Mouse (Mus musculus) hindbrain, embryonic 16.5 days (tissue): ENCODE measurements around the gene Phf19. TPM values are rescaled to one million over a fixed set of nuclear protein-coding genes. Genes with fewer than 3 reads are reported as not detected.

ENCODE experiments used
- ATAC-seq: fragments of 200-750 bp; cut with Nextera tagmentation; 2 replicates; pipeline ENCODE4 v1.8.0; 2017; ENCODE audit warnings: moderate TSS enrichment, moderate library complexity
- H3K27ac ChIP-seq: fragments of 300-500 bp; sonication (generic); 2 replicates; pipeline ENCODE4 v1.5.1; 2014; ENCODE audit warnings: low read depth, mild to moderate bottlenecking, control low read depth, low read length, moderate library complexity
- H3K27me3 ChIP-seq: fragments of 300-500 bp; sonication (generic); replicated peaks from 2 replicates; pipeline ENCODE4 v1.6.1; 2014; ENCODE audit warnings: low read length; ENCODE audit not compliant: control insufficient read depth, insufficient read depth
- H3K36me3 ChIP-seq: fragments of 300-500 bp; sonication (generic); 2 replicates; pipeline ENCODE4 v1.6.1; 2014; ENCODE audit warnings: mild to moderate bottlenecking, low read length, moderate library complexity, mixed read lengths; ENCODE audit not compliant: control insufficient read depth, insufficient read depth
- H3K4me1 ChIP-seq: fragments of 300-500 bp; sonication (generic); 2 replicates; pipeline ENCODE4 v1.6.1; 2014; ENCODE audit warnings: low read depth, low read length; ENCODE audit not compliant: control insufficient read depth, insufficient read depth
- H3K4me2 ChIP-seq: fragments of 300-500 bp; sonication (generic); 2 replicates; pipeline ENCODE4 v1.6.1; 2014; ENCODE audit warnings: mild to moderate bottlenecking, low read length, control low read depth, moderate library complexity
- H3K4me3 ChIP-seq: fragments of 300-500 bp; sonication (generic); 2 replicates; pipeline ENCODE4 v1.5.1; 2014; ENCODE audit warnings: mild to moderate bottlenecking, low read length, control low read depth, moderate library complexity
- H3K9ac ChIP-seq: fragments of 300-500 bp; sonication (generic); 2 replicates; pipeline ENCODE4 v1.6.1; 2014; ENCODE audit warnings: low read depth, mild to moderate bottlenecking, control low read depth, low read length, moderate library complexity
- H3K9me3 ChIP-seq: fragments of 300-500 bp; sonication (generic); 2 replicates; pipeline ENCODE4 v1.6.1; 2014; ENCODE audit warnings: mild to moderate bottlenecking, low read length, moderate library complexity; ENCODE audit not compliant: control insufficient read depth
- WGBS: fragments of 180-500 bp; shearing (Covaris S2); extraction: QIAGEN DNeasy Blood & Tissue Kit; methylation state at CpG from one replicate; pipeline ENCODE4 v1.1.7; 2014; 5-methylcytosine and 5-hydroxymethylcytosine counted together
- polyA plus RNA-seq: library from polyadenylated mRNA; unstranded; fragments of >200 nt; fragmentation: Nextera tagmentation; extraction: Ambion mirVana; gene quantifications from 2 replicates; pipeline ENCODE4 v1.2.1, GENCODE M21; 2015

Gene Phf19
- polyA plus RNA-seq, 1 experiment from 2014 or later = 2.2 TPM

DNA sequence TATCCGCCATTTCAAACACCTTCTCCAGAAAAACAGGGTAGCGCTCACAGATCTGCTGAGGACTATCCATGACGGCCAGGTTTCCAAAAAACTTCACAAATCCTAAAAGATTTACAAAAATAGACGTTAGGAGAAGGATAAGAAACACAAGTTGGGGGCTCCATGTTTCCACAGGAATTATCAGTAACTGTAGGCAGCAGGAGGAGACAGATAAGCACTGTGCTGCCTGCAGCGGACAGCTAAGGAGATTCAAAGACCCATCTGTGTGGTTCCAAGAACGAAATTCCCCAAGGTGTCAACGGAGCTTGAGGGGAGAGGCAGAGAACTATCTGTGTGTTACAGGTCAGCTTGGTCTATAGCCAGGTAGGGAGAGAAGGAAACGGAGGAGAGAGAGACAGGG, 56.1 kb downstream of the Phf19 start:
- Histone ChIP-seq H3K4me3 (no peak overlapping the region), H3K36me3 (peaks cover 51% of the 10 kb centered on the region), H3K27ac (no peak overlapping the region), H3K4me2 (no peak overlapping the region), H3K9me3 (no peaks in the 10 kb centered on the region), H3K9ac (no peak overlapping the region), H3K4me1 (no peaks in the 10 kb centered on the region), H3K27me3 (no peaks in the 10 kb centered on the region)
- no peak for ATAC-seq
- 94% methylated on average over 8 of the region's 8 CpGs for WGBS

DNA sequence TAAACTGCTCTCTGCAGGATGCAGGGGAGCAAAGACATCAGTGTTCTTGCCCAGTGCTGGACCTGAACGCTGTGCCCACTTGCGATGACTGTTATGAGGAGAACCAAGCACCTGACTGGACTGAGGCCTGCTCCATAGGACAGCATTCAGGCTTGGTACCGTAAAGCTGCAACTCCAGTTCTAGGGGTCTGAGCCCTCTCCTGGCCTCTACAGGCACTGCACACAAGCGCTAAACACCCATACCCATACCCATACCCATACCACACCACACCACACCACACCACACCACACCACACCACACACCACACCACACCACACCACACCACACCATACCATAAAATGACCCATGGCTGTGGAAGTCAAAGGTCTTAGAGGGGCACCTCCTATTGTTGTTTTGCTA, 58.6 kb downstream of the Phf19 start:
- ATAC-seq = no peak
- Histone ChIP-seq H3K4me1 (no peaks in the 10 kb centered on the region), H3K36me3 (peaks cover 58% of the 10 kb centered on the region), H3K27ac (no peak overlapping the region), H3K27me3 (no peaks in the 10 kb centered on the region), H3K9ac (no peak overlapping the region), H3K9me3 (no peaks in the 10 kb centered on the region), H3K4me3 (no peak overlapping the region), H3K4me2 (no peak overlapping the region)
- 94% methylated on average over 4 of the region's 4 CpGs for WGBS

DNA sequence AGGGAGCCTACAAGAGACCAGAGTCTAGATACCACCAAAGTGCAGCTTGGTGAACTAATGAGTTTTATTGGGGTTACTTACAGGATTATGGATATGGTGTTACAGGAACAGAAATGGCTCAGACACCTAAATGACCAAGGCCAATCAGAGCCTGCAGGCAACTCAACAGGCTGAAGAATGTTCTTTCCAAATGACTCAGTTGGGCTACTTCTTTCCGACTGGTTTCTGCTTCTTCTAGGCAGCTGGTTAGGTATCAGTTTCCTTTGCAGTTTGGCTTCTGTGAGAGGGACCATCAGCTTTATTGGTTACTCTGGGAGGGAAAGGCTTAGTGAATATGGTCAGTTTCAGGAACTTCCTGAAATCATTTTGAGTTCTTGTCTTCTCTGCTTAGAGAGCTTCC, 66.1 kb downstream of the Phf19 start:
- H3K4me2 ChIP-seq = no peak overlapping the region
- ATAC-seq = no peak
- no peaks in the 10 kb centered on the region for H3K9me3 ChIP-seq
- no peak overlapping the region for H3K4me3 ChIP-seq
- H3K9ac ChIP-seq = no peak overlapping the region
- no peaks in the 10 kb centered on the region for H3K27me3 ChIP-seq
- 88% methylated on average over 1 of the region's 1 CpGs for WGBS
- peaks cover 15% of the 10 kb centered on the region for H3K36me3 ChIP-seq
- no peak overlapping the region for H3K27ac ChIP-seq
- no peaks in the 10 kb centered on the region for H3K4me1 ChIP-seq

Other genes starting within 250 kb of the Phf19 start
- gene Gapvd1, start 158.8 kb downstream of the Phf19 start, polyA plus RNA-seq = 103 and 108 TPM in 2 replicates
- 442 and 458 TPM in 2 replicates for gene Hspa5, start 142.1 kb downstream of the Phf19 start, polyA plus RNA-seq
- gene Rabepk, start 114.1 kb downstream of the Phf19 start, polyA plus RNA-seq = 28.7 and 29.7 TPM in 2 replicates
- gene Fbxw2, start 87.7 kb downstream of the Phf19 start, polyA plus RNA-seq = 95.2 and 106 TPM in 2 replicates
- not detected in 2 replicates for gene Gm34653, start 81.0 kb downstream of the Phf19 start, polyA plus RNA-seq
- gene Cutal, start 39.6 kb downstream of the Phf19 start, polyA plus RNA-seq = 0.16 and 0.35 TPM in 2 replicates
- gene Psmd5, start 39.1 kb downstream of the Phf19 start, polyA plus RNA-seq = 96.8 and 105 TPM in 2 replicates
- 2.5 and 4.0 TPM in 2 replicates for gene Traf1, start 47.7 kb upstream of the Phf19 start, polyA plus RNA-seq
- 0.24 TPM in 2 replicates for gene Hc, start 147.4 kb upstream of the Phf19 start, polyA plus RNA-seq
- gene AI182371, start 187.5 kb upstream of the Phf19 start, polyA plus RNA-seq = 0.47 and 0.60 TPM in 2 replicates
- 7.3 and 8.9 TPM in 2 replicates for gene Cntrl, start 195.5 kb upstream of the Phf19 start, polyA plus RNA-seq